Mouse (Mus musculus) heart, postnatal 0 days (tissue): ENCODE results near the gene Tnr.

Experiments
- CTCF ChIP-seq: IDR thresholded peaks from 2 replicates; pipeline ENCODE4 v1.5.1; 2016; ENCODE audit warnings: antibody characterized with exemption, control low read depth, low read depth
- EP300 ChIP-seq: IDR thresholded peaks from 2 replicates; pipeline ENCODE4 v1.6.1; 2016; ENCODE audit warnings: antibody characterized with exemption, low read depth

DNA sequence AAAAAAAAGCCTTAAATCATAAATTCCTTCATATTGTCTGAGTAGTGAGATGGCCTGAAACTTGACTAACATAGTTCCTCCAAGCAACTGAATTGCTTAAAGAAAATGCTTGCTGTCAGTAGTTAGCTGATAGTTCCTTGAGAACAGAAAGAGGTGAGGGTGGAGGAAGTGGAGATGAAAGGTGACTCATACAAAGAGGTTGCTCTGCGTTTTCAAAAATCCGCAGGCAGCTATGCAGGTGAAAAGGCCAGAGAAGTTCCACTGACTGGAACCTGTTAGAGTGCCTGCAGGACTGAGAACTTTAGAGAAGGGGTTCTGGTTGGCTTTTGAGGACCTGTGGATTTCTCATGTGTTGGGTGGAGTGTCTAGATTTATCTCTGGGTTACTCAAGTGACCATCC, 414.9 kb downstream of the Tnr start:
- TF ChIP-seq EP300 = no peak
- TF ChIP-seq CTCF = no peak
